Mouse (Mus musculus) lung, postnatal 14 days (tissue): Measurements from ENCODE around the gene Capn11.
A peak's percentile ranks its signal among the peaks of the same experiment; 100 is the strongest.

Source experiments
- DNase-seq: peaks from one replicate; pipeline ENCODE4 v3.0.0; 2021

Capn11 gene

GRCm38 (mm10) chr17:45596631-45597396 lies 62.3 kb downstream of the Capn11 start:
- peak; percentile 83 for DNase-seq

DNA sequence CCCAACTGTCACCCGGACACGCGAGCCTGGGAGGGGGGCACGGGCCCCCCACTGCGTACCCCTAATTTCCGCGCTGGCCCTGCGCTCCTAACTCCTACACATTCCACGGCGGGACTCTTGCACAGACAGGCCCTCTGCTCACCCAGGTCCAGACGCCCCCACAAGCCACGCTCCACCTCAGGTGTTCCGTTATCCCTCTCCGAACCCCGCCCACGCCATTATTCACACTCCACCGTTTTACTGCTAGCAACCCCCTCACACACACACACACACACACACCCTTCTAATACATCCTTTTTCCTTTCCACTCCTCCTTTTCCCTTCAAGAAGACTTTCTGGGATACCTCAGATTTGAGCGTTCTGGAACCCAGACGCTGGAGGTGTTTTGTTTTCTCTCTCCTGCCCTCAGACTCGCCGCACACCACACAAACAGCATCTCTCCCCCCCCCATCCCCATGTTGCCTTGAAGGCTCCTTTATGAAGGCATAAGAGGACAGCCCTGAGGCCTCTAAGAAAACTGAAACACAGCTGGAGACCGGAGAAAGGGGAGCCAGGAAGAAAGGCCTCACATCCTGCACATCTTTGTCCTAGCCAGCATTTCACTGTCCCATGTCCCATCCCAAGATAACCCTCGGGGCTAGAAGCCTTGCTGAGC lies 63.3 kb downstream of the Capn11 start:
- DNase-seq: no peak

GRCm38 (mm10) chr17:45594881-45595735 lies 64.0 kb downstream of the Capn11 start:
- DNase-seq: peak; percentile 82

DNA sequence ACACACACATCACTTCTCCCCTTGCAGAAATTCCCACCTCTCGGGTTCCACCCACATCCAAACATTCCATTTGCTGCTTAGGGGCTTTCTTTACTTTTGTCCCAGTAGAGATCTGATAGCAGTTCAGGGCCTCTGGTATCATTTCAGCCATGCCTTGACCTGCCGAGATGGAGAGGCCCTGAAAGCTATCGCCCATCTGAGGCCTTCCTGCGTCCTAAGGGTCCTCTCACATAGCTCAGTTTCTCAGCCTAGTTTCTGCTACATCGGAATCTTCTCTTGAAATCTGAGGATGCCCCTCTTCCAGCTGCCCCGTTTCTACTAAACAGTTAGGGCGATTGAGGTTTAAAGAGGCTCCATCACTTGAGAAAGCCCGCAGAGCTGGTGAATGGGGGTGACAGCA lies 64.9 kb downstream of the Capn11 start:
- no peak for DNase-seq

- DNase-seq: no peak
Measured at GRCm38 (mm10) chr17:45593479-45593878, 65.6 kb downstream of the Capn11 start.

DNA sequence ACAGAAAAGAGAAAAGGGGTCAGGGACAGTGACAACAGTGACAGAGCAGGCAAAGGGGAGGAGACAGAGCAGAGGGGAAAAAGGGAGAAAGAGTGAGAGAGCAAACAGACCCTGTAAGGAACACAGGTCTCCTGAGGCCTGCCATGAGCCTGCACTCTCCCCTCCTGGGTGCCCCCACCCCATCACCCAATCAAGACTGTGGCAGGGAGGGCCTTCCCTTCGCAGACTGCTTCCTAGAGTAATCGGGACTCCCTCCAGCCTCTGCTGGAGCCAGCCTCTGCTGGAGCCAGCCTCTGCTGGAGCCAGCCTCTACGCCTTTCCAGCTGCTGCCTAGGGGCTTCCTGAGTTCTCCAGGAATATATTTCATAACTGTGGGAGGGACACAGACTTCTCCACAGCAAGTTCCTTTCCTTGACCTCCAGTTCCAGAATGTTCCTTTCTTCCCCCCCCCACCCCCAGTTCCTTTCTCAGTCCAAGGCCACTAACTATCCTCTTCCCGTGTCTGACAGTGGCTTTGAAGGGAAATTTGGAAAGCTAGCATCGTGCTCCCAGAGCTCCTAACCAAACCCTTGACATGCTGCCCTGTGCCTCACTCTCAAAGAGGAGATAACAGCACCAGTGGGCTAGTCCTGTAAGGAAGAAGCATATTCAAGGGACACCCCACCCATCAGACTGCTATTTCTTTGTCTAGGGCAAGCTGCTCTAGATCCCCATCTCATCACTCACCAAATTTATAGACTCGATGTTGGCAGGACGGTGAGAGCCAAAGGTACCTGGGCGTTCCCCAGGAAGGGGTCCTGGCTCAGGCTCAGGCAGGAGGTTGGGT lies 66.3 kb downstream of the Capn11 start:
- DNase-seq: peak; percentile 57

- no peak for DNase-seq
Measured at GRCm38 (mm10) chr17:45591701-45592605, 67.2 kb downstream of the Capn11 start.

- no peak for DNase-seq
Measured at GRCm38 (mm10) chr17:45590410-45590809, 68.7 kb downstream of the Capn11 start.

DNA sequence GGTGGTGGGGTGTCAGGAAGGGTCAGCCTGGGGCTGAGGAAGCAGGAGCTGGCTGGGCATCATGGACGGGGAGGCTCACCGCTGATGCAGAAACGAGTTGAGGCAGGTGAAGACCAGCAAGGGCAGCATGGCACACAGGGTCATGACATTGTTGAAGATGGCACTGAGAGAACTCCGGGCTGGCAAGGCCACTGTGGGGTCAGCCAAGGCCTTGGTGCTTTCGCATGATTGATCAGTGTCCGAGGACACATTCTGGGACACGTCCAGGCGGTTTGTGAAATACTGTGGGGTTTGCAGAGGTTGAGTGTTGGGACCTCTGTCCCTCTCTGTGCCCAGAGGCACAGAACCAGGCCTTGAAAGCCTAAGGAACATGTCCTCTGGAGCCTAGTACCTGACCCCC lies 69.3 kb downstream of the Capn11 start:
- no peak for DNase-seq

DNA sequence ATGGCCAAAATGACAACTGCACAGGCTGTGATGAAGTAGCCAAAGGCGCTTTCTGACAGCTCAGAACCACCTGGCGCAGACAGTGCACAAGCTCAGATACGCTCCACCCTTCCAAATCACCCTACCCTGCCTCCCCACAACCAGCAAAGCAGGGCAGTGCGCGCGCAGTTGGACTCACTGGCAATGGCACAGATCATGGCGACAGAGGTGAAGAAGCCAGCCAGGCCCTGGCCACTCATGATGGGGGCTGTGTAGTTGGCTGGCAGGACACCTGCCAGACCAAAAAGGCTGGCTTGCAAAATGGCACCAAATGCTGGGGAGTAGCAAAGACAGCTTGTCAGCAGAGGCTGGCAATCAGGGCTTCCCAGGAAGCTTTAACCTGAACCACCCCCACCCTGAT lies 69.9 kb downstream of the Capn11 start:
- DNase-seq: no peak

DNA sequence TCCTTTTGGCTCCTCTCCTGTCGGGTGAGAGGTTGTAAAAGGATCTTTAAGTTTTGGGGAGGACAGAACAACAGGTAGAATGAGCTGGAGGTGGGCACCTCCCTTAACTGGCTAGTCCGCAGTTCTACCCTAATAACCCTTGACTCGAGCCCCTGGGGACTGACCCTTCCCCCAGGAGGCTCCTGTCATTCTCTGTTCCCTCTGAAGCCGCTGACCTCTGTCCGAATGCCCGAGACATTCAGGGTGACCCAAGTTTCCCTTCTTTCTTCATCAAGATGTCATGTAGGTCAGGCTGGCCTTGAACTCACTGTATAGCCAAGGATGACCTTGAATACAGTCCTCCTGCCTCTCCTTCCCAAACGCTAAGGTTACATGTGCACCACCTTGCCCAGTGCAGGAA lies 70.8 kb downstream of the Capn11 start:
- no peak for DNase-seq

DNA sequence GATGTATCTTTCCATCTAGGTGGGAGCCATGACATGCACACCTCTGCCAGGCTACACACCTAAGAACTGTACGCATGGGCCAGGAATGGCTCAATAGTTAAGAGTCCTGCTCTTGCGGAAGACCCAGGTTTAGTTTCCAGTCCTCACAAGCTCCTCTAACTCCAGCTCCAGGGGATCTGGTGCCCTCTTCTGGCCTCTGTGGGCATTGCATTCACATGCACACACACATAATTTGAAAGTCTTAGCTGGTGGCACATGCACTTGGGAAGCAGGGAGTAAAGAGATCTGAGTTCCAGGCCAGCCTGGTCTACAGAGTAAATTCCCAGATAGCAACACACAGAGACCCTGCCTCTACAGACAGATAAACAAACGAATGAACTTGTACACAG lies 72.7 kb downstream of the Capn11 start:
- DNase-seq: no peak

DNA sequence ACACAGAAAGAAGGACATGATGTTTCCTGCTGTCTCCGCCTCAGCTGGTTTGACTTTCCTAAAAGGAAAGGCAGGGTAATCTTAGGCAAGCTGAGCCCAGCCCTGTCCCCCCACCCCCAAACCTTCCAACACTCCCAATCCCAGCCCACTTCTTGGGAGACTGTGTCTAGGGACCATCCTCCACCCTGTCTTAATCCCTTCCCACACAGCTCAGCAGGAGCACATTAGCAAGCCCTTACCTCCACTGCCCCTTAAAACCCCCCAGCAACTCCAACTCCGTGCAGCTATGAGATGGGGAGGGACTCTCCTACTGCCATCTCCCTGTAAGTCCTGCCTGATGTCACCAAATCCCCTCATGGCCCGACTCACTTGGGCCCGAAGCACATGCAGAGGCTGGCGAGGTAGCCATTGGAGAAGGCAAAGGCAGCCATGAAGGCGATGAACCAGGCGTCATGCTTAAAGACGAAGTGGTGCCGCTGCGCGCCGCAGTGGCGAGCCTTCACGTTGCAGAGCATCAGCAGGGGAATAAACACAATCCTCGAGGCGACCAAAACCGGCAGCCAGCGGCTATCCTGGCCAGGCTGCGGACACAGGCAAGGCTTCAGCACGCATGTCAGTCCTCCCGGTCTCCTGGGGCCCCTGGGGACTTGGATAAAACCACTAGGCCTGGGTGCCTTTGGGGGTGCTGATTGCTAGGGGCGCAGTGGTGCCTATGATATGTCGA lies 73.2 kb downstream of the Capn11 start:
- DNase-seq: no peak

DNA sequence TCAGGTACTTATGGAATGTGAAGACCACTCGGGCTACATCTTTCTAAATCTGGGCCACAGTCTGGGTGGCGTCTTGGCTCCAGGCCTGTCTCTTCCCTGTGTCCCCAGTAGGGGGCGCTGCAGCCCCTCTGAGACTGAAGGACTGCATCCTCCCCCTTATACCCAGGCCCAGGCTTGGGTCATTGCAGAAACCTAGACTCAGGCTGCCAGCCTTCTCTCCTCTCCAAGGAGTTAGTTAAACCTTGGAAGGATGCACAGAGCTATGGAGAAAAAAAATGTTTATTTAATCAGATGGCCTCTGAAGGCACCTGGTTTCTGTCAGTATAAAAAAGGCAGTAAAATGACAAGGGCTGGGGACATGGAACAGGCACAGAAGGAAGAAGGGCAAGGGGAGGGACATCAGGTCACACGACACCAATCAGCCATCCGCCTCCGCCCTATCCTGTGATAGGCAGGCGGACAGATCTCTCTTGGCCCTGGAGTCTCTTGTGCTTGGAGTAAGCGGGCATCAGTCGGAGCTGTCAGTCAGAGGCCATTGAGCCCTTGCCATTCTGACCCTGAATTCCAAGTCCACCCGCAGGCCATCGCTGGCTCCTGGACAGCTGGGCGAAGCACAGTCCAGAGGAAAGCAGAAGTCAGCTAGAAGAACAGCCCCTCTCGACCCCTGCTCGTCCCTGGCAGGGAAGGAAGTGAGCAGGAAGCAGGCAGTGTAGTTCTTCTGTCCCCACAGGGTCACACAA lies 74.0 kb downstream of the Capn11 start:
- peak; percentile 83 for DNase-seq

DNA sequence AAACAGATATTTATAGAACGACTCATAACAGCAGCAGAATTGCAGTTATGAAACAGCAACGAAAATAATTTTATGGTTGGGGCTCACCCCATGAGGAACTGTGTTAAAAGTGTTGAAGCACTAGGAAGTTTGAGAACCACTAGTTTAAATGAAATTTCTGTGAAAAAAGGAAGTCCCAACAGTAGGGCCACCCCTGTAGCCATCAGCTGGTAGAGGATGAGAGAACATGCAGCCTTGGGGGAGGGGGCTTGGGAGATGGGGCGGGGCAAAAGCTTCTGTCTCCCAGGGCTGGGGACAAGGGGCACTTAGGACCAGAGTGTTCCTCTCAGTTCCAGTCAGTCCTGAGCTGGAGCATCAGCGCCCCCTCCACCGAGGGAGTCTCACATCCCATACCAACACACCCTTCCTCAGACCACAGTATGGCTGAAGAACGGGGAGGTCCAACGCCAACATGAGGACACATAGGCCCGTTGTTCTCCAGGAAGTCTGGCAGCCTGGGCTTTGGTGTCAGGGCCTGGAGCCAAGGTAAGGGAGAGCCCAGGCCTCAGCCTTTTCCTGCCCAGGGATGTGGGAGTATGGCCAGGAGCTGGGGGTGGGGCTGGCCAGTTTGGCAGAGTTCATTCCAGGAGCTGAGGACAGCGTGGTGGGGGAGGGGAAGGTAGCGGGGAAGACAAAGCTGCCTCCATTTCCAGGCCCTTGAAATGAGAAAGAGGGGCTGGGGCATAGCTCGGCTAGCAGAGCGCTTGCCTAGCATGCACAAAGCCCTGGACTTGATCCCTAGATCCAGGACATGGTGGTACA lies 74.8 kb downstream of the Capn11 start:
- DNase-seq: peak; percentile 88

DNA sequence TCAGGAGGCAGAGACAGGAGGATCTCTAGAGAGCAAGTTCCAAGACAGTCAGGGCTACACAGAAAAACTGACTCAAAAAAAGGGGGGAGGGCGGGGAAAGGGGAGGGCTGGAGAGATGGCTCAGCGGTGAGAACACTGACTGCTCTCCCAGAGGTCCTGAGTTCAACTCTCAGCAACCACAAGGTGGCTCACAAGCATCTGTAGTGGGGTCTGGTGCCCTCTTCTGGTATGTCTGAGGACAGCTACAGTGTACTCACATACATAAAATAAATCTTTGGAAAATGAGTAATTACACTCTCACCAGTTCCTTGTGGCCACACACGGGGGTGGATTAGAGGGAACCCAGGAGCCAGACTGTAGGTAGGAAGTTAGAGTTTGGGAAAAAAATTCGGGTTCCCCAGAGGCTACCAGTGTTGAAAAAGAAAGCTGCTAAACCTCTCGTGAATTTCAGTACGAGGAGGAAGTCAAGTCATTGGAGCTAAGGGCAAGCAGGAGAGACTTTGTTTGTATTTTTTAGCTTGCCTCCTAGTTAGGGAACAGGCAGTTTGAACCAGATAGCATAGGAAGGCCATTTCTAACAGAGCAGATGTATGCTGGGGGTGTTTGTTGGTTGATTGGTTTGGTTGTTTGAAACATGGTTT lies 76.3 kb downstream of the Capn11 start:
- no peak for DNase-seq

DNA sequence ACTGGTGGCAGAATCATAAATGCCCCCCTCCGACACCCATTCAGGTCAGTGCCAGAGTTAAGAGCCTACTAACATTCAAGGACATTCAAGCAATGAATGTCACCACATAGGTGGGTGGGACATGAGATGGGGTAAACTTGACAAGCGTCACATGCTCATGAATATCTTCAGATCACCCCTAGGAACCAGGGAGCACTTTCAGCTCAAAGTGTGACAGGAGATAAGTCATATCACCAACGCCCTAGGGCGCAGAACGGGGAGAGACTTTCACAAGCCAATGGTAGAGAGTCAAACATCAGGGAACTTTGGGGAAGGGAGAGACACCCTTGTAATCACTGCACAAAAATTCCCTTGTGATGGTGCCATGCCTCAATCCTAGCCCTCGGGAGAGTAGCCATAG lies 76.9 kb downstream of the Capn11 start:
- no peak for DNase-seq

GRCm38 (mm10) chr17:45581567-45581983 lies 77.5 kb downstream of the Capn11 start:
- peak; percentile 78 for DNase-seq

DNA sequence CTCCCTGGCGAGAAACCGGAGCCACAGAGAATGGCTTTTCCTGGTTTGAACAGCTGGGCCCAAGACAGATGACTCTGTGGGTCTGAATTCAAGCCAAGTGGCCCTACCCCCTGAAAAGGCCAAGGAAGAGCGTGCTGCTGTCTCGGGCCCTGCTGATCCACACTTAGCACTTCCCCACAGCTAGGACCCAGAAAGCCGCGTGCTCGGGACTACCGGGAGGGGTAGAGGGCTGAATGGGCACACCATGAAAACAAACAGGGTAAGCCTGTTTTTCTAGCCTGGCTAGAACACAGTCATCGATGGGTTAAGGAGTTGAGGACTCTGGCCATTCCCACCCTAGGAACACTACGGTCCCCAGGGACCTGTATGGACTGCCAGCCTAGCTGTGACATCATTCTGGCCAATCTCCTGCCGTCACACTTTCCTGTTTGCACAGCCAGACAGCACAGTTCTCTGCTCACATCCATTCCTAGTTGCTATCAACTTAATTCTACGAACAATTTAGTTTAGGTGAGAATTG lies 78.1 kb downstream of the Capn11 start:
- no peak for DNase-seq
